Mouse (Mus musculus) stomach, embryonic 16.5 days (tissue): Measurements from ENCODE around the gene Pum2. TPM values are rescaled to one million over a fixed set of nuclear protein-coding genes. Genes with fewer than 3 reads are reported as not detected.
A peak's percentile ranks its signal among the peaks of the same experiment; 100 is the strongest.

ENCODE experiments used
- ATAC-seq: fragments of 200-750 bp; cut with Nextera tagmentation; 2 replicates; pipeline ENCODE4 v1.8.0; 2017; ENCODE audit warnings: moderate number of reproducible peaks, moderate TSS enrichment; ENCODE audit not compliant: insufficient read depth, low FRiP score
- H3K27ac ChIP-seq: fragments of 300-500 bp; sonication (generic); 2 replicates; pipeline ENCODE4 v1.5.1; 2014; ENCODE audit warnings: low read length
- H3K27me3 ChIP-seq: fragments of 300-500 bp; sonication (generic); 2 replicates; pipeline ENCODE4 v1.6.1; 2014; ENCODE audit warnings: low read length, control low read depth, mixed read lengths; ENCODE audit not compliant: control insufficient read depth, insufficient read depth
- H3K36me3 ChIP-seq: fragments of 300-500 bp; sonication (generic); 2 replicates; pipeline ENCODE4 v1.6.1; 2014; ENCODE audit warnings: low read length; ENCODE audit not compliant: control insufficient read depth, insufficient read depth
- H3K4me1 ChIP-seq: fragments of 300-500 bp; sonication (generic); 2 replicates; pipeline ENCODE4 v1.6.1; 2014; ENCODE audit warnings: low read length, control low read depth, mixed read lengths; ENCODE audit not compliant: control insufficient read depth, insufficient read depth
- H3K4me2 ChIP-seq: fragments of 300-500 bp; sonication (generic); 2 replicates; pipeline ENCODE4 v1.6.1; 2014; ENCODE audit warnings: low read depth, low read length, mixed read lengths
- H3K4me3 ChIP-seq: fragments of 300-500 bp; sonication (generic); replicated peaks from 2 replicates; pipeline ENCODE4 v1.5.1; 2014; ENCODE audit warnings: mild to moderate bottlenecking, low read length
- H3K9ac ChIP-seq: fragments of 300-500 bp; sonication (generic); 2 replicates; pipeline ENCODE4 v1.6.1; 2014; ENCODE audit warnings: low read length
- H3K9me3 ChIP-seq: fragments of 300-500 bp; sonication (generic); replicated peaks from 2 replicates; pipeline ENCODE4 v1.6.1; 2016; ENCODE audit warnings: low read length, control low read depth; ENCODE audit not compliant: control insufficient read depth
- WGBS: fragments of 180-500 bp; shearing (Covaris S2); extraction: QIAGEN DNeasy Blood & Tissue Kit; methylation state at CpG from one replicate; pipeline ENCODE4 v1.1.7; 2014; 5-methylcytosine and 5-hydroxymethylcytosine counted together
- polyA plus RNA-seq: library from polyadenylated mRNA; unstranded; fragments of >200 nt; fragmentation: Nextera tagmentation; extraction: Ambion mirVana; gene quantifications from 2 replicates; pipeline ENCODE4 v1.2.1, GENCODE M21; 2015

Gene Pum2
- polyA plus RNA-seq, 1 experiment from 2014 or later, result 44.5 TPM

- no peak overlapping the region for H3K27ac ChIP-seq
- peaks cover 34% of the 10 kb centered on the region for H3K4me1 ChIP-seq
- H3K9me3 ChIP-seq, result no peaks in the 10 kb centered on the region
- no peak overlapping the region for H3K4me3 ChIP-seq
- WGBS, result 68% methylated on average over 3 of the region's 3 CpGs
- no peaks in the 10 kb centered on the region for H3K27me3 ChIP-seq
- peaks cover 14% of the 10 kb centered on the region; the same call in 1 of the 2 replicates for H3K36me3 ChIP-seq
- H3K4me2 ChIP-seq, result no peak overlapping the region
- ATAC-seq, result no peak
- H3K9ac ChIP-seq, result no peak overlapping the region
Observed at GRCm38 (mm10) chr12:8788469-8788868, 114.5 kb downstream of the Pum2 start.

GRCm38 (mm10) chr12:8790615-8791014, 116.7 kb downstream of the Pum2 start:
- Histone ChIP-seq H3K27ac (no peak overlapping the region), H3K4me1 (peaks cover 18% of the 10 kb centered on the region), H3K4me3 (no peak overlapping the region), H3K4me2 (no peak overlapping the region), H3K9ac (no peak overlapping the region), H3K36me3 (peaks cover 22% of the 10 kb centered on the region), H3K27me3 (no peaks in the 10 kb centered on the region), H3K9me3 (no peaks in the 10 kb centered on the region; the same call in 1 of the 2 replicates)
- ATAC-seq, result no peak
- 93% methylated on average over 12 of the region's 12 CpGs for WGBS

- peaks cover 22% of the 10 kb centered on the region for H3K36me3 ChIP-seq
- WGBS, result 79% methylated on average over 2 of the region's 2 CpGs
Observed at GRCm38 (mm10) chr12:8793410-8794051, 119.6 kb downstream of the Pum2 start.

GRCm38 (mm10) chr12:8797936-8798335, 124.0 kb downstream of the Pum2 start:
- Histone ChIP-seq H3K27ac (peak overlapping the region; percentile 80), H3K9ac (no peak overlapping the region), H3K27me3 (no peaks in the 10 kb centered on the region), H3K4me1 (peaks cover 28% of the 10 kb centered on the region), H3K36me3 (peaks cover 8% of the 10 kb centered on the region; the same call in 1 of the 2 replicates), H3K4me3 (no peak overlapping the region), H3K4me2 (no peak overlapping the region), H3K9me3 (no peaks in the 10 kb centered on the region; the same call in 1 of the 2 replicates)
- 69% methylated on average over 7 of the region's 7 CpGs for WGBS
- no peak for ATAC-seq

More at GRCm38 (mm10) chr12:8793410-8794051, 119.6 kb downstream of the Pum2 start:
- H3K4me1 ChIP-seq, result peaks cover 14% of the 10 kb centered on the region
- no peak for ATAC-seq
- H3K9ac ChIP-seq, result no peak overlapping the region
- no peaks in the 10 kb centered on the region; the same call in 1 of the 2 replicates for H3K9me3 ChIP-seq
- no peak overlapping the region for H3K27ac ChIP-seq
- no peaks in the 10 kb centered on the region for H3K27me3 ChIP-seq
- H3K4me2 ChIP-seq, result no peak overlapping the region
- H3K4me3 ChIP-seq, result no peak overlapping the region

- H3K27me3 ChIP-seq, result no peaks in the 10 kb centered on the region
- H3K4me2 ChIP-seq, result no peak overlapping the region
- no peak overlapping the region for H3K4me3 ChIP-seq
- peak; percentile 52; the same call in 1 of the 2 replicates for ATAC-seq
- H3K36me3 ChIP-seq, result peaks cover 8% of the 10 kb centered on the region; the same call in 1 of the 2 replicates
- H3K27ac ChIP-seq, result peak overlapping the region; percentile 80
- H3K9me3 ChIP-seq, result no peaks in the 10 kb centered on the region; the same call in 1 of the 2 replicates
- 20% methylated on average over 9 of the region's 9 CpGs for WGBS
- peaks cover 32% of the 10 kb centered on the region for H3K4me1 ChIP-seq
- peak overlapping the region; percentile 19 for H3K9ac ChIP-seq
Observed at GRCm38 (mm10) chr12:8798486-8799020, 124.6 kb downstream of the Pum2 start.

Other genes with a start within 250 kb of the Pum2 start
- gene Rhob, start 174.1 kb upstream of the Pum2 start, polyA plus RNA-seq, result 32.0 and 34.3 TPM in 2 replicates
- gene Slc7a15, start 75.1 kb upstream of the Pum2 start, polyA plus RNA-seq, result not detected in 2 replicates
- 181 and 205 TPM in 2 replicates for gene Sdc1, start 97.2 kb downstream of the Pum2 start, polyA plus RNA-seq
- gene Laptm4a, start 247.5 kb downstream of the Pum2 start, polyA plus RNA-seq, result 358 and 361 TPM in 2 replicates